In genomic region chr11:120726243-120727168, GRCm38 (mm10) we compare ENCODE assay signal across 8 mouse cellular contexts. TPM values are rescaled to one million over a fixed set of nuclear protein-coding genes. Genes with fewer than 3 reads are reported as not detected.
DNase-seq lines count a peak whose midpoint lies in the region; ATAC-seq and TF ChIP-seq lines count a peak whose summit lies in the region.

No protein-coding gene starts in this region.

- TF ChIP-seq CTCF in bone marrow macrophage, adult 2 months (IDR thresholded peaks at IDR 0.05; ENCODE audit: low read depth, low read length): no peak
- TF ChIP-seq CTCF in hindbrain, postnatal 0 days (IDR thresholded peaks at IDR 0.05; ENCODE audit: low read depth): no peak

- peak overlapping the region; percentile 64 for H3K4me3 ChIP-seq in heart, embryonic 12.5 days
- H3K4me3 ChIP-seq in bone marrow macrophage, adult 2 months (ENCODE audit: insufficient read depth, low read length): peak overlapping the region; percentile 94
- H3K4me3 ChIP-seq in hindbrain, postnatal 0 days (ENCODE audit: low read length): peak overlapping the region; percentile 49
- H3K4me3 ChIP-seq in macrophage (ENCODE audit: inconsistent target): peak overlapping the region; percentile 50

- H3K4me1 ChIP-seq in heart, embryonic 12.5 days (replicated peaks): peaks cover 21% of the 10 kb centered on the region
- peaks cover 34% of the 10 kb centered on the region for H3K4me1 ChIP-seq in bone marrow macrophage, adult 2 months (ENCODE audit: control insufficient read depth, insufficient read depth, low read length)
- H3K4me1 ChIP-seq in hindbrain, postnatal 0 days (ENCODE audit: insufficient read depth, low read length): peaks cover 6% of the 10 kb centered on the region; the same call in 1 of the 2 replicates

- peak overlapping the region; percentile 54 for H3K9ac ChIP-seq in heart, embryonic 12.5 days
- H3K9ac ChIP-seq in hindbrain, postnatal 0 days (replicated peaks; ENCODE audit: low read length): peak overlapping the region; percentile 57

- H3K79me2 ChIP-seq in macrophage (ENCODE audit: inconsistent target): no peaks in the 10 kb centered on the region

- 22% methylated on average over 32 of the region's 36 CpGs for WGBS in heart, embryonic 12.5 days
- 18% methylated on average over 35 of the region's 36 CpGs for WGBS in hindbrain, postnatal 0 days
- WGBS in macrophage (ENCODE audit: missing documents): 28% methylated on average over 34 of the region's 36 CpGs

- peak overlapping the region; percentile 91 for H3K4me2 ChIP-seq in heart, embryonic 12.5 days
- H3K4me2 ChIP-seq in hindbrain, postnatal 0 days (ENCODE audit: low read depth, low read length): peak overlapping the region; percentile 78

- intact Hi-C loops in left cerebral cortex, postnatal 4 days (cut with DNase I): no loop called here

- ATAC-seq in heart, embryonic 12.5 days (ENCODE audit: insufficient number of reproducible peaks, low FRiP score): peak; percentile 19
- ATAC-seq in hindbrain, postnatal 0 days: peak; percentile 35

- H3K27me3 ChIP-seq in heart, embryonic 12.5 days (replicated peaks): peaks cover 68% of the 10 kb centered on the region
- H3K27me3 ChIP-seq in hindbrain, postnatal 0 days (ENCODE audit: insufficient read depth, low read length): no peaks in the 10 kb centered on the region

- TF ChIP-seq POLR2A in bone marrow macrophage, adult 2 months (IDR thresholded peaks at IDR 0.05; ENCODE audit: borderline replicate concordance, low read depth, low read length): no peak

- no peaks in the 10 kb centered on the region for H3K36me3 ChIP-seq in heart, embryonic 12.5 days
- no peaks in the 10 kb centered on the region for H3K36me3 ChIP-seq in hindbrain, postnatal 0 days (ENCODE audit: insufficient read depth, low read length)
- peaks cover 9% of the 10 kb centered on the region for H3K36me3 ChIP-seq in macrophage (ENCODE audit: inconsistent target)

- H3K9me3 ChIP-seq in heart, embryonic 12.5 days (replicated peaks): no peaks in the 10 kb centered on the region
- H3K9me3 ChIP-seq in hindbrain, postnatal 0 days (ENCODE audit: low read length): no peaks in the 10 kb centered on the region

- DNase-seq in heart, adult 18-20 months: no peak
- no peak for DNase-seq in hindbrain, postnatal 0 days (ENCODE audit: low spot score)
- no peak for DNase-seq in left cerebral cortex, postnatal 4 days
- DNase-seq in spleen, postnatal 4 days (ENCODE audit: low spot score in 2 of 2): no peak
- DNase-seq in adrenal gland, postnatal 4 days (ENCODE audit: low spot score in 2 of 2): no peak

- H3K27ac ChIP-seq in heart, embryonic 12.5 days (ENCODE audit: poor library complexity, severe bottlenecking): no peak overlapping the region
- peak overlapping the region; percentile 45 for H3K27ac ChIP-seq in bone marrow macrophage, adult 2 months (ENCODE audit: insufficient read depth, low read depth, low read length)
- peak overlapping the region; percentile 32; the same call in 1 of the 2 replicates for H3K27ac ChIP-seq in hindbrain, postnatal 0 days
- H3K27ac ChIP-seq in macrophage: peak overlapping the region; percentile 31; the same call in 1 of the 2 replicates

RNA-seq across cellular contexts. Expression of gene Dcxr, which starts 0.6 kb away (rescaled TPM):
- polyA plus RNA-seq in heart, embryonic 12.5 days (2016; fragmentation: Nextera tagmentation; extraction: Ambion mirVana): 4.3 and 5.4 TPM in 2 replicates
- total RNA-seq in heart, adult 18-20 months (2021): 10 to 100 TPM; 16.6 to 16.7 TPM
- polyA plus RNA-seq in bone marrow macrophage, adult 2 months (2012; ENCODE audit: insufficient read depth, insufficient read length, missing spikeins): 65.0 and 65.6 TPM in 2 replicates
- 16.1 and 17.6 TPM in 2 replicates for total RNA-seq in hindbrain, postnatal 0 days (2014; rRNA removed)
- polyA plus RNA-seq in hindbrain, postnatal 0 days (2015; fragmentation: Nextera tagmentation; extraction: Ambion mirVana): 20.2 and 21.3 TPM in 2 replicates
- 10 to 100 TPM in 18 of 26 experiments, 1 to 10 TPM in 8; 2.2 to 46.3 (median 16.5) TPM for total RNA-seq in macrophage (2018; cell fraction: chromatin; rRNA removed)
- 100 to 1,000 TPM in 2 of 26 experiments, 10 to 100 TPM in 24; 59.8 to 110 (median 79.5) TPM for total RNA-seq in macrophage (2018; cell fraction: cytosol; rRNA removed)
- total RNA-seq in macrophage (2018; cell fraction: nucleus; rRNA removed): 10 to 100 TPM; 10.4 to 54.5 (median 22.9) TPM
- 50.0 to 96.7 TPM (median 78.2 TPM) in 3 replicates for polyA plus RNA-seq in macrophage (2018)
- 1 to 10 TPM; 2.5 to 3.2 TPM for total RNA-seq in left cerebral cortex, postnatal 4 days (2021)
- total RNA-seq in adrenal gland, postnatal 4 days (2021): 10 to 100 TPM; 40.9 to 43.3 TPM

RNA-seq across cellular contexts. Expression of gene Rac3, which starts 5.2 kb away (rescaled TPM):
- 7.6 and 8.4 TPM in 2 replicates for polyA plus RNA-seq in heart, embryonic 12.5 days (2016; fragmentation: Nextera tagmentation; extraction: Ambion mirVana)
- 1 to 10 TPM; 1.1 to 1.3 TPM for total RNA-seq in heart, adult 18-20 months (2021)
- 14.3 and 18.1 TPM in 2 replicates for polyA plus RNA-seq in bone marrow macrophage, adult 2 months (2012; ENCODE audit: insufficient read depth, insufficient read length, missing spikeins)
- total RNA-seq in hindbrain, postnatal 0 days (2014; rRNA removed): 669 and 698 TPM in 2 replicates
- polyA plus RNA-seq in hindbrain, postnatal 0 days (2015; fragmentation: Nextera tagmentation; extraction: Ambion mirVana): 593 and 639 TPM in 2 replicates
- 1 to 10 TPM in 19 of 26 experiments, under 1 TPM in 1, not detected in 6; 0.86 to 7.7 (median 3.2) TPM for total RNA-seq in macrophage (2018; cell fraction: chromatin; rRNA removed)
- total RNA-seq in macrophage (2018; cell fraction: cytosol; rRNA removed): 10 to 100 TPM in 1 of 26 experiments, 1 to 10 TPM in 25; 2.1 to 10.9 (median 6.8) TPM
- total RNA-seq in macrophage (2018; cell fraction: nucleus; rRNA removed): 1 to 10 TPM in 24 of 26 experiments, not detected in 2; 1.1 to 5.9 (median 2.3) TPM
- polyA plus RNA-seq in macrophage (2018): 5.4 to 14.4 TPM (median 7.5 TPM) in 3 replicates
- total RNA-seq in left cerebral cortex, postnatal 4 days (2021): 100 to 1,000 TPM; 505 to 551 TPM
- total RNA-seq in adrenal gland, postnatal 4 days (2021): 10 to 100 TPM; 12.7 to 17.4 TPM

RNA-seq across cellular contexts. Expression of gene Cbr2, which starts 5.4 kb away (rescaled TPM):
- polyA plus RNA-seq in heart, embryonic 12.5 days (2016; fragmentation: Nextera tagmentation; extraction: Ambion mirVana): 1.1 and 1.9 TPM in 2 replicates
- total RNA-seq in heart, adult 18-20 months (2021): 10 to 100 TPM; 20.9 to 82.2 TPM
- 57.0 and 81.4 TPM in 2 replicates for polyA plus RNA-seq in bone marrow macrophage, adult 2 months (2012; ENCODE audit: insufficient read depth, insufficient read length, missing spikeins)
- 4.7 and 6.1 TPM in 2 replicates for total RNA-seq in hindbrain, postnatal 0 days (2014; rRNA removed)
- polyA plus RNA-seq in hindbrain, postnatal 0 days (2015; fragmentation: Nextera tagmentation; extraction: Ambion mirVana): 3.5 and 4.0 TPM in 2 replicates
- total RNA-seq in macrophage (2018; cell fraction: chromatin; rRNA removed): 10 to 100 TPM in 5 of 26 experiments, 1 to 10 TPM in 19, not detected in 2; 1.0 to 16.7 (median 4.0) TPM
- total RNA-seq in macrophage (2018; cell fraction: cytosol; rRNA removed): 10 to 100 TPM in 19 of 26 experiments, 1 to 10 TPM in 7; 5.6 to 78.3 (median 25.1) TPM
- total RNA-seq in macrophage (2018; cell fraction: nucleus; rRNA removed): 10 to 100 TPM in 12 of 26 experiments, 1 to 10 TPM in 14; 1.7 to 44.5 (median 8.1) TPM
- 26.0 to 63.7 TPM (median 28.8 TPM) in 3 replicates for polyA plus RNA-seq in macrophage (2018)
- 1 to 10 TPM; 2.9 to 3.0 TPM for total RNA-seq in left cerebral cortex, postnatal 4 days (2021)
- 1 to 10 TPM; 7.4 to 7.8 TPM for total RNA-seq in adrenal gland, postnatal 4 days (2021)

RNA-seq across cellular contexts. Expression of gene Lrrc45, which starts 12.8 kb away (rescaled TPM):
- 35.2 and 37.0 TPM in 2 replicates for polyA plus RNA-seq in heart, embryonic 12.5 days (2016; fragmentation: Nextera tagmentation; extraction: Ambion mirVana)
- 1 to 10 TPM; 3.8 to 4.3 TPM for total RNA-seq in heart, adult 18-20 months (2021)
- 34.3 and 46.1 TPM in 2 replicates for polyA plus RNA-seq in bone marrow macrophage, adult 2 months (2012; ENCODE audit: insufficient read depth, insufficient read length, missing spikeins)
- 35.4 and 49.1 TPM in 2 replicates for total RNA-seq in hindbrain, postnatal 0 days (2014; rRNA removed)
- polyA plus RNA-seq in hindbrain, postnatal 0 days (2015; fragmentation: Nextera tagmentation; extraction: Ambion mirVana): 41.7 and 44.3 TPM in 2 replicates
- 100 to 1,000 TPM in 14 of 26 experiments, 10 to 100 TPM in 12; 41.8 to 196 (median 107) TPM for total RNA-seq in macrophage (2018; cell fraction: chromatin; rRNA removed)
- total RNA-seq in macrophage (2018; cell fraction: cytosol; rRNA removed): 10 to 100 TPM in 4 of 26 experiments, 1 to 10 TPM in 22; 5.1 to 12.6 (median 7.8) TPM
- 10 to 100 TPM; 12.0 to 87.9 (median 37.9) TPM for total RNA-seq in macrophage (2018; cell fraction: nucleus; rRNA removed)
- 8.8 to 16.3 TPM (median 8.9 TPM) in 3 replicates for polyA plus RNA-seq in macrophage (2018)
- total RNA-seq in left cerebral cortex, postnatal 4 days (2021): 10 to 100 TPM; 76.4 to 78.9 TPM
- 10 to 100 TPM; 44.2 to 44.8 TPM for total RNA-seq in adrenal gland, postnatal 4 days (2021)

RNA-seq across cellular contexts. Expression of gene Cenpx, which starts 13.0 kb away (rescaled TPM):
- polyA plus RNA-seq in heart, embryonic 12.5 days (2016; fragmentation: Nextera tagmentation; extraction: Ambion mirVana): 117 and 119 TPM in 2 replicates
- 10 to 100 TPM; 32.5 to 34.2 TPM for total RNA-seq in heart, adult 18-20 months (2021)
- polyA plus RNA-seq in bone marrow macrophage, adult 2 months (2012; ENCODE audit: insufficient read depth, insufficient read length, missing spikeins): 109 and 110 TPM in 2 replicates
- total RNA-seq in hindbrain, postnatal 0 days (2014; rRNA removed): 57.6 and 78.6 TPM in 2 replicates
- polyA plus RNA-seq in hindbrain, postnatal 0 days (2015; fragmentation: Nextera tagmentation; extraction: Ambion mirVana): 99.7 and 100 TPM in 2 replicates
- total RNA-seq in macrophage (2018; cell fraction: chromatin; rRNA removed): 10 to 100 TPM in 5 of 26 experiments, 1 to 10 TPM in 21; 1.8 to 12.4 (median 6.7) TPM
- 10 to 100 TPM; 34.6 to 85.0 (median 58.4) TPM for total RNA-seq in macrophage (2018; cell fraction: cytosol; rRNA removed)
- total RNA-seq in macrophage (2018; cell fraction: nucleus; rRNA removed): 10 to 100 TPM in 20 of 26 experiments, 1 to 10 TPM in 6; 5.2 to 28.2 (median 11.8) TPM
- 70.5 to 93.2 TPM (median 84.4 TPM) in 3 replicates for polyA plus RNA-seq in macrophage (2018)
- total RNA-seq in left cerebral cortex, postnatal 4 days (2021): 10 to 100 TPM; 31.2 to 35.1 TPM
- 10 to 100 TPM; 49.5 to 52.5 TPM for total RNA-seq in adrenal gland, postnatal 4 days (2021)

Comparison
In these comparisons a context has a peak if more than half of its experiments do, and no peak if none do; other contexts are left out.
1. RNA of gene Rac3, which starts 5.2 kb away (total RNA-seq): 669 to 698 TPM in hindbrain, postnatal 0 days and 505 to 551 TPM in left cerebral cortex, postnatal 4 days; 12.7 to 17.4 TPM in adrenal gland, postnatal 4 days and 1.1 to 1.3 TPM in heart, adult 18-20 months; every median in the first group is over 10 times any median in the second.
2. Peak in every context shown above with its lines, with median percentiles within 50 percentile points of each other: H3K4me3 ChIP-seq.